Mouse (Mus musculus) forebrain, embryonic 10.5 days (tissue): Measurements from ENCODE around the gene Jpt1. TPM values are rescaled to one million over a fixed set of nuclear protein-coding genes. Genes with fewer than 3 reads are reported as not detected.
A peak's percentile ranks its signal among the peaks of the same experiment; 100 is the strongest.
"Not testable (repeated sequence)": the region's sequence is repeated elsewhere in the genome, so short reads cannot be mapped to it uniquely, and the experiment has no call there.

ENCODE experiments used
- DNase-seq: peaks from one replicate; pipeline ENCODE4 v3.0.0-alpha.2; 2017; ENCODE audit warnings: low spot score; ENCODE audit errors: extremely low spot score
- H3K27ac ChIP-seq: fragments of 300-500 bp; sonication (generic); 2 replicates; pipeline ENCODE4 v1.5.1; 2016; ENCODE audit warnings: mild to moderate bottlenecking
- H3K27me3 ChIP-seq: fragments of 300-500 bp; sonication (generic); 2 replicates; pipeline ENCODE4 v1.6.1; 2016; ENCODE audit warnings: mild to moderate bottlenecking; ENCODE audit not compliant: poor library complexity, severe bottlenecking
- H3K36me3 ChIP-seq: fragments of 300-500 bp; sonication (generic); replicated peaks from 2 replicates; pipeline ENCODE4 v1.6.1; 2016; ENCODE audit warnings: mild to moderate bottlenecking, moderate library complexity
- H3K4me1 ChIP-seq: fragments of 300-500 bp; sonication (generic); 2 replicates; pipeline ENCODE4 v1.6.1; 2016
- H3K4me3 ChIP-seq: fragments of 300-500 bp; sonication (generic); 2 replicates; pipeline ENCODE4 v1.5.1; 2016; ENCODE audit warnings: mild to moderate bottlenecking, moderate library complexity
- H3K9me3 ChIP-seq: fragments of 300-500 bp; sonication (generic); 2 replicates; pipeline ENCODE4 v1.6.1; 2016; ENCODE audit warnings: mild to moderate bottlenecking, moderate library complexity
- WGBS: fragments of 180-500 bp; shearing (Covaris S2); methylation state at CpG from one replicate; pipeline ENCODE4 v1.1.7; 2016; 5-methylcytosine and 5-hydroxymethylcytosine counted together
- polyA plus RNA-seq: library from polyadenylated mRNA; unstranded; fragments of >200 nt; fragmentation: Nextera tagmentation; extraction: Ambion mirVana; gene quantifications from 2 replicates; pipeline ENCODE4 v1.2.1, GENCODE M21; 2016

Gene Jpt1
- polyA plus RNA-seq, 1 experiment from 2014 or later, result 771 TPM

- H3K36me3 ChIP-seq, result no peaks in the 10 kb centered on the region
- H3K9me3 ChIP-seq, result no peaks in the 10 kb centered on the region
- 70% methylated on average over 5 of the region's 5 CpGs for WGBS
- no peak for DNase-seq
- H3K27ac ChIP-seq, result no peak overlapping the region
- no peak overlapping the region for H3K4me3 ChIP-seq
- peaks cover 9% of the 10 kb centered on the region; the same call in 1 of the 2 replicates for H3K27me3 ChIP-seq
- peaks cover 27% of the 10 kb centered on the region for H3K4me1 ChIP-seq
Measured at GRCm38 (mm10) chr11:115461846-115462242, 52.3 kb downstream of the Jpt1 start.

DNA sequence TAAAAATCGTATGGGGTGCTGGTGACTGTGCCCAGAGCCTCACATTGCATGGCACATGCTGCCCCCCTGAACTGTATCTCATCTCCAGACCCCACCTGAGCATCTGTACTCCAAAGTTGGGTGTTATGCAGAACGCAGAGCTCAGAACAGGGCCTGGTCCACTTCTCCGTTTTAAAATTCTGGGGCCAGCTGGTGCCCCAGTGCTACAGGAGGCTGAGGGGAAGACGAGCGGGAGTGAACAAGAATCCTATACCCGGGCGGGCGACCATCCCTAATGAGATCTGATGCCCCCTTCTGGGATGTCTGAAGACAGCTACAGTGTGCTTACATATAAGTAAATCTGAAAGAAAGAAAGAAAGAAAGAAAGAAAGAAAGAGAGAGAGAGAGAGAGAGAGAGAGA is 53.2 kb downstream of the Jpt1 start:
- DNase-seq, result no peak
- no peaks in the 10 kb centered on the region for H3K9me3 ChIP-seq
- WGBS, result 22% methylated on average over 8 of the region's 8 CpGs
- no peaks in the 10 kb centered on the region for H3K36me3 ChIP-seq
- peaks cover 25% of the 10 kb centered on the region for H3K4me1 ChIP-seq
- H3K27me3 ChIP-seq, result peaks cover 9% of the 10 kb centered on the region; the same call in 1 of the 2 replicates
- H3K4me3 ChIP-seq, result no peak overlapping the region
- no peak overlapping the region for H3K27ac ChIP-seq

GRCm38 (mm10) chr11:115457405-115457804 is 56.8 kb downstream of the Jpt1 start:
- H3K4me1 ChIP-seq, result peaks cover 25% of the 10 kb centered on the region
- DNase-seq, result no peak
- no peaks in the 10 kb centered on the region for H3K36me3 ChIP-seq
- 46% methylated on average over 6 of the region's 6 CpGs for WGBS
- peak overlapping the region; percentile 51; the same call in 1 of the 2 replicates for H3K27ac ChIP-seq
- H3K4me3 ChIP-seq, result no peak overlapping the region
- 0 out of 2 replicates have a peak, but pooled peaks cover 5% of the 10 kb centered on the region for H3K27me3 ChIP-seq
- 0 out of 2 replicates have a peak, but pooled peaks cover 7% of the 10 kb centered on the region for H3K9me3 ChIP-seq

DNA sequence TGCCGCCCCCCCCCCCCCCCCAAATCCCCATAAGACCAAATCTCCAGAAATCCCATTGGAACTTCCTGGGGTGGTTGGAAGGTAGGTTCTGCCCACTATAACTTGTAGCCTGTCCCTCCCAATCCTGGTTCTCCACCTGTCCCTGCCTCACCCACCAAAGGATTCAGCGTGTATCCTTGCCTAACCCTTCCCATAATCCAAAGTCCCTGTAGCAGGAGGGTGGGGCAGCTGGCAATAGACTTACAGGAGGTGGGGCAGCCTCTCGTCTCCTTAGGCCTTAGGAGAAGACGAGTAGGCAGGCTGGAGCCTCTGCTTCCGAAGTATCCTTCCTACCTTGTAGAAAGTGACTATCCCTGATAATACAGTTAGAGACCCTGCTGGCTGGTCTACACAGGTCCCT is 58.0 kb downstream of the Jpt1 start:
- H3K9me3 ChIP-seq, result 0 out of 2 replicates have a peak, but pooled peaks cover 7% of the 10 kb centered on the region
- H3K36me3 ChIP-seq, result no peaks in the 10 kb centered on the region
- no peak for DNase-seq
- H3K4me1 ChIP-seq, result peaks cover 18% of the 10 kb centered on the region
- WGBS, result 94% methylated on average over 5 of the region's 5 CpGs
- H3K4me3 ChIP-seq, result no peak overlapping the region
- H3K27ac ChIP-seq, result no peak overlapping the region
- no peaks in the 10 kb centered on the region for H3K27me3 ChIP-seq

- Histone ChIP-seq H3K27me3 (no peaks in the 10 kb centered on the region), H3K9me3 (0 out of 2 replicates have a peak, but pooled peaks cover 7% of the 10 kb centered on the region), H3K27ac (no peak overlapping the region), H3K4me3 (no peak overlapping the region), H3K4me1 (peaks cover 14% of the 10 kb centered on the region), H3K36me3 (no peaks in the 10 kb centered on the region)
- no peak for DNase-seq
- WGBS, result 84% methylated on average over 15 of the region's 15 CpGs
Measured at GRCm38 (mm10) chr11:115455619-115456018, 58.6 kb downstream of the Jpt1 start.

- H3K4me1 ChIP-seq, result peaks cover 14% of the 10 kb centered on the region
- H3K27me3 ChIP-seq, DNase-seq, H3K4me3 ChIP-seq, H3K27ac ChIP-seq, H3K36me3 ChIP-seq, H3K9me3 ChIP-seq: not testable (repeated sequence)
- 85% methylated on average over 6 of the region's 6 CpGs for WGBS
Measured at GRCm38 (mm10) chr11:115454822-115455221, 59.4 kb downstream of the Jpt1 start.

DNA sequence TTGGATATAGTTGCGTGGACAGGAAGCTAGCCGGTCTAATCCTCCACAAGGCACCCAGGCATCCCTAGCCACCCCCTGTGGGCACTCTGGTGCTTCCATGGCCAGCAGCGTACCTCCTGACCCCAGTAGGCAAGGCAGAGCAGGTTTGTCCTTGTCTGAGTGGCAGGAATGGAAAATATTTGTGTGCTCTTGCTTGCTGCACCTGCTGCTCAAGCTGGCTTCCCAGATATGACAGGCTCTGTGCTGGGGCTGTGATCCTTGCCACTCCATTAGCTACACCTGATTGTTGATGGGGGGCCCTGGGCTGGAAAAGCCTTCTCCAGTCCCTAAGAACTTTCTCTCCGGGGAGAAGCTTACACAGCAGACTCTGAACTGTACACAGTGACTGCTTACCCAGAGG is 60.9 kb downstream of the Jpt1 start:
- no peak for DNase-seq
- 72% methylated on average over 4 of the region's 4 CpGs for WGBS
- Histone ChIP-seq H3K36me3 (no peaks in the 10 kb centered on the region), H3K4me3 (no peak overlapping the region), H3K27ac (no peak overlapping the region), H3K9me3 (0 out of 2 replicates have a peak, but pooled peaks cover 7% of the 10 kb centered on the region), H3K27me3 (no peaks in the 10 kb centered on the region), H3K4me1 (peaks cover 29% of the 10 kb centered on the region)

- H3K4me1 ChIP-seq, result peaks cover 29% of the 10 kb centered on the region
- no peaks in the 10 kb centered on the region for H3K36me3 ChIP-seq
- no peaks in the 10 kb centered on the region for H3K27me3 ChIP-seq
- H3K27ac ChIP-seq, result no peak overlapping the region
- WGBS, result 87% methylated on average over 7 of the region's 7 CpGs
- no peak for DNase-seq
- H3K9me3 ChIP-seq, result 0 out of 2 replicates have a peak, but pooled peaks cover 7% of the 10 kb centered on the region
- no peak overlapping the region for H3K4me3 ChIP-seq
Measured at GRCm38 (mm10) chr11:115452281-115452860, 61.8 kb downstream of the Jpt1 start.

DNA sequence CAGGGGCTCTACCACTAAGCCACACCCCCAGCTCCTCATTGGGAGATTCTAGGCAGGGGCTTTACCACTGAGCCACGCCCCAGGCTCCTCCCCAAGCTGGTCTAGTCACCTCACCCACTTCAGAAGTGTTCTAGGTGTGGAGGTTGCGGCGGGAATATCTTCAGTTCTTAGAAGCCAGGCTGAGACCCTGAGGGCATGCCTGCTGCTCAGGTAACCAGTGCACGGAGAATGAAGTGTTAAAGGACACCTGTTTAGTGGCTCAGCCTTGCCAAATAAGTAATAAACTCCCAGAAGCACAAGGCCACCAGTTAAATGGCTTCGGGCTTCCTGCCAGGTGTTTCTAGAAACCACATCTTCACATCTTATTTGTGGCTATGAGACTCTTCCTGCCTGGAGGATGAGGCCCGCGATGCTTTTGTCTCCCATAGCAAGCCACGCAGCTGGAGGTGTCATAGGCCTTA is 62.4 kb downstream of the Jpt1 start:
- Histone ChIP-seq H3K27me3 (0 out of 2 replicates have a peak, but pooled peaks cover under 1% of the 10 kb centered on the region), H3K27ac (no peak overlapping the region), H3K4me3 (no peak overlapping the region), H3K4me1 (peaks cover 29% of the 10 kb centered on the region), H3K9me3 (0 out of 2 replicates have a peak, but pooled peaks cover 7% of the 10 kb centered on the region), H3K36me3 (no peaks in the 10 kb centered on the region)
- DNase-seq, result no peak
- 91% methylated on average over 8 of the region's 8 CpGs for WGBS

DNA sequence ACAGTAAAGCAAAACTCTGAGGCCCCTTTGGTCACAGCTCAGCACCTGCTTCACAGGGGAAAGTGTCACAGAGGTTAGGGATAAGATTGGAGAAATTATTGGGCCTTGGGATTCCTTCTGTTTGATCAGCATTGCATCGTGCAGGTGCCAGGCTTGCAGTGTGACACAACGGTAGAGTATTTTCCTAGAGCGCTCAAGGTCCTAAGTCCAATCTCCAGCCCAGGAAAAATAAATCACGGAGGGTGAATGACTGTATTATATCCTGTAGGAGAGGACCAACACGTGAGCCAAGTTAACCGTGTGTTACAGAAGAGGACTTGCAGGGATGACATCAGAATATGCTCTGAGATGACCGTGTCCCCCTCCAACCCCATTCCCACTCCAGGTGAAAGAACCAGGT is 64.0 kb downstream of the Jpt1 start:
- Histone ChIP-seq H3K27ac (no peak overlapping the region), H3K36me3 (no peaks in the 10 kb centered on the region), H3K4me1 (peaks cover 33% of the 10 kb centered on the region), H3K27me3 (peaks cover 9% of the 10 kb centered on the region; the same call in 1 of the 2 replicates), H3K4me3 (no peak overlapping the region), H3K9me3 (0 out of 2 replicates have a peak, but pooled peaks cover 5% of the 10 kb centered on the region)
- DNase-seq, result no peak
- 92% methylated on average over 7 of the region's 7 CpGs for WGBS

GRCm38 (mm10) chr11:115448998-115449397 is 65.2 kb downstream of the Jpt1 start:
- H3K9me3 ChIP-seq, result no peaks in the 10 kb centered on the region
- H3K27ac ChIP-seq, result 0 out of 2 replicates have a peak overlapping the region, but pooled peaks have one; percentile 26
- H3K36me3 ChIP-seq, result no peaks in the 10 kb centered on the region
- H3K4me1 ChIP-seq, result peaks cover 33% of the 10 kb centered on the region
- peaks cover 9% of the 10 kb centered on the region; the same call in 1 of the 2 replicates for H3K27me3 ChIP-seq
- H3K4me3 ChIP-seq, result no peak overlapping the region
- WGBS, result 59% methylated on average over 7 of the region's 7 CpGs
- DNase-seq, result no peak

DNA sequence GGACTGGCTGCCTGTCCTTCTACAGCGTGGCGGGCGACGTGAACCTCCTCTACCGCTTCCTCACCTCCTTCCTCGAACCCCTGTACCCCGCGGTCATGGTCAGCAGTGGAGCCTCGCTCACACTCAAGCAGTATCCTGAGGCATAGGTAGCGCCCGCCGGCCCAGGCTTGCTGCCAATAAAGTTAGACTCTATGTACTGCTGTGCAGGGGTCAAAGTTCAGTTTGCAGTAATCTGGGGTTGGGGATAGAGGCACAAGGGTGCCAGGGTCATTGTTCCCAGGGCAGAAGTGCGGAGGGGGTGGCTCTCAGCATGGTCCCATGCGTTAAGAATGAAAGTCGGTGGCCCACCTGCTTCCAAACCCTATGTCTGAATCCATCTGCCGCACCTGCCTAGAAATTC is 66.1 kb downstream of the Jpt1 start:
- Histone ChIP-seq H3K4me3 (no peak overlapping the region), H3K4me1 (peaks cover 33% of the 10 kb centered on the region), H3K9me3 (no peaks in the 10 kb centered on the region), H3K27me3 (peaks cover 9% of the 10 kb centered on the region; the same call in 1 of the 2 replicates), H3K36me3 (no peaks in the 10 kb centered on the region), H3K27ac (0 out of 2 replicates have a peak overlapping the region, but pooled peaks have one; percentile 16)
- 89% methylated on average over 16 of the region's 16 CpGs for WGBS
- no peak for DNase-seq
